Mouse (Mus musculus): ENCODE data around the gene Wdpcp.

GRCm38 (mm10) chr11:21563617-21564325, 8.3 kb upstream of the Wdpcp start:
- TF ChIP-seq CTCF (IDR thresholded peaks at IDR 0.05; ENCODE audit: low read depth) (no peak), EP300 (IDR thresholded peaks at IDR 0.05; ENCODE audit: low read depth) (no peak)
